Mouse (Mus musculus) left cerebral cortex, postnatal 14 days (tissue): ENCODE data around the gene Prss27. TPM values are rescaled to one million over a fixed set of nuclear protein-coding genes. Genes with fewer than 3 reads are reported as not detected.
A peak's percentile ranks its signal among the peaks of the same experiment; 100 is the strongest.

Source experiments
- DNase-seq, 2 experiments: peaks; one replicate each; pipeline ENCODE4 v3.0.0; 2021 to 2022; ENCODE audit warnings: low spot score in 2 of 2, mixed read lengths in 1 of 2
- intact Hi-C: fragments of 180-260 bp; cut with DNase I; formaldehyde crosslinking; loops from one replicate; pipeline ENCODE4 v1.15.1; 2025
- total RNA-seq, 2 experiments: library from RNA; stranded (reverse); gene quantifications; 2 replicates each; pipeline ENCODE4 v1.2.3; 2021

Prss27 gene
- total RNA-seq, 2 experiments from 2014 or later: not detected

- no peak for DNase-seq
- intact Hi-C loops: no loop called here
Measured at GRCm38 (mm10) chr17:24021375-24022199, 16.4 kb upstream of the Prss27 start.

DNA sequence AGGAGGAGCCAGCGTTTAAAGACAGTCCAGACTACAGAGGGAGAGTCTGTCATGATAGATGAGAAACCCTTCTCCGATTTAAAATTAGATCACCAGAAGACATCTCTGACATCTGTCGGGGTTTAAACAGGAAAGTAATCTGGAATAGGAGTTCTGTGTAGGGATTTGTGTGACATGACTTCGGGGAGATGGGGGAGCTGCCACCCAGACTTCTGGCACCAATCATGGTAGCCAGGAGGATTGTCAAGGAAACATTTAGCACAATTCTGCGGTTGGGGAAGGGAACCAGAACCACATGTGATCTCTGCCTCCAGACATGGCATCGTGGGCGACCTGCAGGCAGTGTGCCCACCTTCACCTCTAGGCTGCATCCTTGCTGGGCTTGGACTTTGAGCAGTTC, 8.5 kb upstream of the Prss27 start:
- DNase-seq: peak in 1 of 2 experiments; percentile 43
- intact Hi-C loops: no loop called here

GRCm38 (mm10) chr17:24030551-24030950, 7.4 kb upstream of the Prss27 start:
- DNase-seq: no peak
- intact Hi-C loops: no loop called here

- DNase-seq: no peak
- intact Hi-C loops: no loop called here
Measured at GRCm38 (mm10) chr17:24035087-24035486, 2.9 kb upstream of the Prss27 start.

DNA sequence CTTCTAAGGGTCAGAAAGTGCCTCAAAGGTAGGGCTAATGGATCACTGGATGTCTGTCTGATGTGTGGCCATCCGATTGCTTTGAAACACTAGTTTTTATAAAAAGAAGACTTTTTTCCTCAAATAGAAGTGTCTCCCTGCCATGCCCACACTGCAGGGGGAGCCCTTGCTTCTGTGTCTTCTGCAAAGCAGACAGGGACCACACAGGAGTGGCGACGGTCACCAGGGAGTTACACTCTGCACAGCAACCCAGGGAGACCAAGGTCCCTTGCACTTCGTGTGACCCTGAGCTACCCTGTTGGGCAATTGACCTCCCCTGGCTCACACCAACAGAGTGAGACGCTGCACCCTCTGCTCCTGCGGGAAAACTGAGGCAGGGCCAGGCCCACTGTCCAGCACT, 990 bp upstream of the Prss27 start:
- intact Hi-C loops: no loop called here

DNA sequence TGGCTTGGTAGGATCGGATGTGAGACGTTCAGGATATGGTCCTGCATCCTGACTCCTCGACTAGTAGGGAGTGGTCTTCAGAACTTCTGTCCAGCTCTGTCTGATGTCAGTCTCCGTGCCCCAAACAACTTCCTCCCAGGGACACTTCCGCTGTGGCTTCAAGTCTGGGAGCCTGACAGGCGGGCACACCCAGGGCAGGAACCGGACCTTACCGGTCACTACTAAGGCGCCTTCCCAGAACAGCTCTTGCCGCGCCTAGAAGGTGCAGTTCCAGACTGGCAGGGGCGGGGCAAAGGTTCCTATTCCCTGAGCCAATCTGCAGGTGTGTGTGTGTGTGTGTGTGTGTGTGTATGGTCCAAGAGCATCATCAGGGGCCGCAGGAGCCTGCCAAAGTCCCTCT, 584 bp upstream of the Prss27 start:
- no peak for DNase-seq
- intact Hi-C loops: no loop called here

More for the DNA sequence above, 990 bp upstream of the Prss27 start:
- DNase-seq: no peak

DNA sequence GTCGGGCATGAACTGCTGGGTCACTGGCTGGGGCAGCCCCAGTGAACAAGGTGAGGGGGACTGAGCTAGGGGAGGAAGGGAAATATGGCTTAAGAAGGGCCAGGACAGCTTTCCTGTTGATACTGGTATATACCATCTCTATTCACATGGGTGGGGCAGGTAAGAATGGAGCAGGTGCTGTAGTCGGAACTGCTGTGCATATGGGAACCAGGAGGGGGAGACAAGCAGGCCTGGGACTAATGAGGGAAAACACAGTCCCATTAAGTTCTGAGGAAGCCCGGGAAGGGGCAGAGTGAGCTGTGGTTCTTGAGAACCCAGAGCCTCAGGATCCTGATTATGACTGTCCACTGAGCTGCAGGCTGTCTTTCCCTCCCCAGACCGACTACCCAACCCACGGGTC, 6.5 kb downstream of the Prss27 start:
- intact Hi-C loops: no loop called here
- DNase-seq: no peak

GRCm38 (mm10) chr17:24045608-24046007, 7.7 kb downstream of the Prss27 start:
- intact Hi-C loops: no loop called here
- no peak for DNase-seq

GRCm38 (mm10) chr17:24046026-24046425, 8.1 kb downstream of the Prss27 start:
- no peak for DNase-seq
- intact Hi-C loops: no loop called here

DNA sequence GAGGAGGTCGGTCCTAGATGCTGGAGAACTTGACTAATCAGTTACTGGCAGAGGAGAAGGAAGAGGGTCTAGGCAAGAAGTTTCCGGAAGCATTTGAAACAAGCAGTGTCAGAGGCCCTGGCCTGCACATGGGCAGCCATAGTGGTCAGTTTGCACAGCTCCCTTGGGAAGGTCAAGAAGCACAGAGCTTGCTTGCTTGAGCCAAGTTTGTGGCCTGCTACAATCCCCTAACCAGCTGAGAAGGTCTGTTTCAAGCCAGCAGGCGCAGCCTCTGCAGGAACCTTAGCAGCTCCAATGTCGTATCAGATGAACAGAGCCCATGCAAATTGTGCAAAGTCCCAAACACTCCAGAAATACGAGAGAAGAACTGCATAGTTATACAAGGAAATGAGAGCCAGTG, 10.1 kb downstream of the Prss27 start:
- intact Hi-C loops: no loop called here

GRCm38 (mm10) chr17:24049008-24049407, 11.1 kb downstream of the Prss27 start:
- intact Hi-C loops: no loop called here
- DNase-seq: no peak

More for the DNA sequence above, 10.1 kb downstream of the Prss27 start:
- no peak for DNase-seq

DNA sequence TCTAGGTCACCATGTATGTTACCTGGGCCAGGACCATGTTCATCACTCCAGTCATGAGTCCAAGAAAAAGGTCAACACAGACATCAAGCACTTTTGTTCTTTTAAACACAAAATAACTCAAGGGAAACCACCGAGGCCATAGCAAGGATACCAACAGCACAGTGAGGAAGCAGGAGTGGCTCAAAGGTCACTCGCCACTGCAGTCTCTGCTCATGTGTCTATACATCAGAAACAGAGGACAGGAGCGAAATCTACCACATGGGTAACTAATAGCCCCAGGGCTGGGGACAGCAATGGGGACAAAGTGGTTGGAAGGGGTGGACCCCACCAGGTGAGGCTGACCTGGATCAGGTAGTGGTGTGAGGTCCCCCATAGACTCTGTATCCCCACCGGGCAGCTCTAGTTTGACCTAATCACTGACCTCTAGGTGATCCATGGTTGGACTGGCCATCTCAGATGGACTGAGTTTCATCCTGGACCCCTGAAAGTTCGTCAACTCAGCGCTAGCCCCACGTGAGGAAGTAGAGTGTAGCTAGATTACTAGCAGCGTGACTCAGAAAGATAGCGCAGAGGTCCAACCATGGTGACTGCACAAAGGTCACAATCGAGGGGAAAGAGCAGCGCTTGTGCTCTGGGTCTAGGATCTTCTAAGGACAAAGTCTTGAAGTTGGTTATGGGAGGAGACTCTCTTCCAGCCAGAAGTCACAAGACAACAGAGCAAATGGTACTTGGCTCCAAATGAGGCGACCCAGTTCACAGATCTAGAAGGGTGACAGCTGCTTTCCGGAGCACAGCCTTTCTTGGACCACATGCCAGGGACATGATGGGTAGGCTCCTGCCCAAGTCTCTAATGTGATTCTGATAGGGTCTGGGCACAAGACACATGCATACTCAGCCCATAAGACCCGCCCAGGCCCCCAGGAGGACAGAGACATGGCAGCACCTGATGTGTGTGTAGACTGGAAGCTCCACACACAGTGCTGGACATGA, 19.0 kb downstream of the Prss27 start:
- intact Hi-C loops: no loop called here

DNA sequence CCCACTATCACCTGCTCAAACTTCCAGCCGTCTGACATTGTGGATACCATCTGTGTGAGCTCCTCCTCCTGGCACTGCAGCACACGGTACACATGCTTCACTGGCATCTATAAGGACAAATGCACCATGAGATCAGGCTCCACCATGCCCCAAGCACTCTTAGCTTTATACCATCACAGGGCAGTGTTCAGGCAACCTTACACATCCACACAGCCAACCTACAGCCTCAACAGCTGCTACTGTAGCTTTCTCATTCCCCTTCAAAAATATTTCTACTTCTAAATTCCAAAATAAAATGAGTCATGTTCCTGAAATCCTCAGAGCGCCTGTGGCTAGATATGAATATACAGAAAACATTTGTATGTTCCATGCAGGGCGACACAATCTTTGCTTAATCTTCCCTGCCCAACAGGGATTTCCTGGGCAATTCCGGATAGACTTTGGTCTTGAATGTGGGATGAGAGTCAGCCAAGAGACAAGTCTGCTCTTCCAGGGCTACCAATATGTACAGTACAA, 19.8 kb downstream of the Prss27 start:
- intact Hi-C loops: no loop called here
- no peak for DNase-seq

More for the DNA sequence above, 19.0 kb downstream of the Prss27 start:
- DNase-seq: no peak

GRCm38 (mm10) chr17:24062459-24063155, 24.7 kb downstream of the Prss27 start:
- intact Hi-C loops: no loop called here
- DNase-seq: no peak

GRCm38 (mm10) chr17:24068271-24068670, 30.3 kb downstream of the Prss27 start:
- peak; percentile 36 to 74 for DNase-seq
- intact Hi-C loops: no loop called here

DNA sequence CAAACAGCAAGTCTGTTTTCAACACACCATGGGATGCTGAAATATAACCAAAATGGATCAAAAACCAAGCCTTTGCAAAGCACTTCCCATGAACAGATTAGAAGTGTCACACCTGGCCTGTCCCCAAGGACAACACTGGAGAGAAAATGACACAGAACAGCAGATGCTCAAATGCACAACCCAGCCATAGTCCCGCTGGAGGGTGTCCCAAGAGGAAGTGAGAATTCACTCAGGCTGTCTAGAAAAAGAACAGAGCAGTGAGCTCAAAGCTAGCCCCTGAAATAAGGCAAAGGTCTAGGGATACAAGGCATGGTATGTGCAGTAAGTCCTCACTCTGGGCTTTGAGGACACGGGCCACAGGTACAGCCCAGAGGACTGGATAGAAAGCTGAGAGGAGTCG, 31.6 kb downstream of the Prss27 start:
- intact Hi-C loops: no loop called here
- no peak for DNase-seq

- peak; percentile 96 to 97 for DNase-seq
- intact Hi-C loops: loop anchor here (5.0 kb wide), 1 partner anchor 69 kb away; no protein-coding TSS in a partner anchor
Measured at GRCm38 (mm10) chr17:24072919-24073696, 35.2 kb downstream of the Prss27 start, which contains the start of gene Kctd5. Kctd5 (minus strand) TSS chr17:24073485.

- no peak for DNase-seq
- intact Hi-C loops: no loop called here
Measured at GRCm38 (mm10) chr17:24077101-24077500, 39.2 kb downstream of the Prss27 start.

DNA sequence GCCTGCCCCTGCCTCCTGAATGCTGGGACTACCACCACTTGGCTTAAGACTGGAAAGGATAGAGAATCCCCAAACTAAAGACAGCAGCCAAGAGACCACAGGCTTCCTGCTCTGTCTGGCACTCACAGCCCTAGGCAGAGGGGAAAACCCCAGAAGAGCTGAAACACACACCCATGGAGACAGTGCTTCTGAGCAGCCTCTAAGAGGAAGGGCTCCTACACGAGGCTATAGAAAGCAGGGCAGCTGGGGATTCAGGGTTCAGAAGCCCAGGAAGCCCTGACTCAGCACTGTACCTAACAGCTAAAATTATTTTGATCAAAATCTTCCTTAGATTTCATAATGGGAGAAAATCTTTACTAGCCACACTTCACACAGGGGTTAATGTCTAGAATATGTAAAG, 46.6 kb downstream of the Prss27 start:
- intact Hi-C loops: no loop called here
- no peak for DNase-seq
